Mouse (Mus musculus) megakaryocyte, embryonic 14.5 days (primary cell): ENCODE results near the gene Vash2.

ENCODE experiments used
- FLI1 ChIP-seq: IDR thresholded peaks from 2 replicates; pipeline ENCODE4 v1.6.1; 2012; ENCODE audit warnings: low read length, inconsistent platforms, mixed read lengths
- GATA1 ChIP-seq: IDR thresholded peaks from 3 replicates; pipeline ENCODE4 v1.6.1; 2012; ENCODE audit warnings: mixed read lengths, low read length, inconsistent platforms, borderline replicate concordance

- TF ChIP-seq GATA1 (no peak), FLI1 (no peak)
These were observed 4.3 kb downstream of the Vash2 start for GRCm38 (mm10) chr1:190974833-190975232.
